Mouse (Mus musculus) duodenum, adult 2 months (tissue): Measurements from ENCODE around the gene Arhgef19. TPM values are rescaled to one million over a fixed set of nuclear protein-coding genes. Genes with fewer than 3 reads are reported as not detected.

Experiments used
- polyA plus RNA-seq: library from polyadenylated mRNA; depleted of rRNA; stranded (reverse); fragments of >200 nt; gene quantifications from 2 replicates; pipeline ENCODE4 v1.2.3, GENCODE M21; 2012; ENCODE audit warnings: low replicate concordance; rRNA removed

The Arhgef19 gene
- 38.6 and 79.5 TPM in 2 replicates for polyA plus RNA-seq

DNA sequence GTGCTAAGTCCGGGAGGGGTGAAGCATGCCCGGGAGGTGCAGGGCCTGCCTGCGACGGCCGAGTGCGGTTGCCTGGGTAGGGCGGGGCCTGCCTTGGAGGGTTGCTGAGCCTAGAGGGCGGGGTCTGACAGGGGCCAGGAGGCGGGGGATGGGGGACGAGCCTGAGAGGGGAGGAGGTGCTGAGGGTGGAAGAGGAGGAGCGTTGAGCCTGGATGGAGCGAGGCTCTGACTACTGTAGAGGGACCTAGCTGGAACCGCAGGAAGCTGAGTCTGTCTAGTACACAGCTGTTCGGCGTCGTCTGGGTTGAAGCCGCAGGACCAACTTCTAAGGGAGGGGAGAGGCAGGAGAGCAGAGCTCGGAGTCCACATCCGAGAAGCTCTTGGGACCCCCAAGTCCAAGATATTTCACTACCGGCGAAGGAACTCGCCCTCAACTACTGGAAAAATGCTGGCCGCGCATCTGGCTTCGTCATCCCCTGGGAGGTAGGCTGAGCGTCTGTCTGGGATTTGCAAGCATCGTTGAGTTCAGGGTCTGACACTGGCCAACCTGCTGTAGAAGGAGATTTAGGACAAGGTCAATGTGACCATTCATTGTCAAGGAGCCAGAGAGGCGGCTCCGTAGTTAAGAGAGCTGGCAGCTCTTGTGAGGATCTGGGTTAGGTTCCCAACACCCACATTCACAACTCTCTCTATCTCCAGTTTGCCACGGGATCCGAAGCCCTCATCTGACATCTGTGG is at the start of gene Arhgef19:
TSS of gene Arhgef19 (plus strand) at position 112 of the 738 bp plus-strand sequence.

DNA sequence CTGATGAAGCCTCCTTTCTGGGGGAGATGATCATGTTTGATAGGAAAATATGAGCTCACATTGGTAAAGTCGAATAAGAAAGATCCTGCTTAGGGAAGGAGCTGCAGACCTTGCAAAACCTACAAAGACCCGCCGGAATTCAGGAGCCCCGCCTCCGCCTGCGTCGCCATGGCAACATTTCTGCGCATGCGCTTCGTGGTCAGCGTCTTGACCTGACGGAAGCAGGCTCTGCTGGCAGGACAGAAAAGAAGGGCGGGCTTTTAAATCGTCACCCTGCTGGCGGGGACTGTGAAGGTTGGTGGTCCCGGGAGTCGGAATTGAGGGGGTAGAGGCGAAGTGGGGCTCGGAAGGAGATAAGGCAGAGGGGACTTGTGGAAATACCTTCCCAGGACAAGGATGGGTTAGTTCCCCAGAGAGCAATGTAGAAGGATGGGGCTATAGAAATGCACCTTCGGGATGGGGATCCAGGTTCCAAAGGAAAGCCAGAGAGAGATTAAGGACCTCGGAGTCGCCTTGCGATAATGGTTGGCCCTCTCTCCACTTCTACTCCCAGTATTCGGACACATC is 25.4 kb upstream of the Arhgef19 start, which contains the start of gene Rsg1:
TSS of gene Rsg1 (plus strand) at position 187 of the 567 bp plus-strand sequence.

DNA sequence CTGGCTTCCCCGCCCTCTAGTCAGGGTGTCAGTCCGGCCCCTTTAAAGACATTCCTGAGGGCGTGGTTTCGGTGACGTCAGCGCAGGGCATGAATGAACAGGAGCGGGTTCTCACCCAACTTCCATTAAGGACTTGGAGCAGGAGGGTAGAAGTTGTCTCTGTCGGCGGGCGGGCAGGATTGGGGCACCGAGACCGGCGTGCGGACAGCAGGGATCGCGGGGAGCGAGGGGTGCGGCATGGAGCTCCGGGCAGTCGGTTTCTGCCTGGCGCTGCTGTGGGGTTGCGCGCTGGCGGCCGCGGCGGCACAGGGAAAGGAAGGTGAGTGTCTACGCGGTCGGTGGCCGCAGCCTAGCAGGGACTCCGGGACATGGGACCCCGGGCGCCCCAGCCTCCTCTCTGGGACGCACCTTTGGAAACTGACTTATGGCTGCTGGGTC is 61.8 kb downstream of the Arhgef19 start, which contains the start of gene Epha2:
TSS of gene Epha2 (plus strand) at position 125 of the 438 bp plus-strand sequence.

Other genes with a start within 250 kb of the Arhgef19 start
- 14.6 and 18.5 TPM in 2 replicates for gene Mfap2, start 229.1 kb upstream of the Arhgef19 start, polyA plus RNA-seq
- gene Crocc, start 178.9 kb upstream of the Arhgef19 start, polyA plus RNA-seq = 3.3 and 7.0 TPM in 2 replicates
- gene Necap2, start 161.1 kb upstream of the Arhgef19 start, polyA plus RNA-seq = 50.1 and 75.6 TPM in 2 replicates
- gene Spata21, start 151.2 kb upstream of the Arhgef19 start, polyA plus RNA-seq = not detected in 2 replicates
- gene Szrd1, start 99.7 kb upstream of the Arhgef19 start, polyA plus RNA-seq = 59.7 and 70.7 TPM in 2 replicates
- 8.5 and 10.2 TPM in 2 replicates for gene Fbxo42, start 91.6 kb upstream of the Arhgef19 start, polyA plus RNA-seq
- 0.18 and 0.99 TPM in 2 replicates for gene Rsg1, start 25.5 kb upstream of the Arhgef19 start, polyA plus RNA-seq
- gene Epha2, start 61.7 kb downstream of the Arhgef19 start, polyA plus RNA-seq = 35.9 and 50.7 TPM in 2 replicates
- 1.4 and 2.9 TPM in 2 replicates for gene Fam131c, start 128.7 kb downstream of the Arhgef19 start, polyA plus RNA-seq
- 0.05 and 0.07 TPM in 2 replicates for gene Clcnka, start 159.2 kb downstream of the Arhgef19 start, polyA plus RNA-seq
- 0.11 TPM in 1 of 2 replicates, not detected in the other for gene Clcnkb, start 176.5 kb downstream of the Arhgef19 start, polyA plus RNA-seq
- gene Hspb7, start 181.3 kb downstream of the Arhgef19 start, polyA plus RNA-seq = 4.6 and 18.4 TPM in 2 replicates
- gene Srarp, start 196.6 kb downstream of the Arhgef19 start, polyA plus RNA-seq = 0.25 TPM in 1 of 2 replicates, not detected in the other
- gene Zbtb17, start 205.2 kb downstream of the Arhgef19 start, polyA plus RNA-seq = 34.9 and 44.9 TPM in 2 replicates